Mouse (Mus musculus): Measurements from ENCODE around the gene Lrrc36.

GRCm38 (mm10) chr8:105419800-105420199, 6.4 kb downstream of the Lrrc36 start:
- TF ChIP-seq CHD2 (IDR thresholded peaks at IDR 0.05; ENCODE audit: low read depth, low read length) (no peak), ZC3H11A (IDR thresholded peaks at IDR 0.05; ENCODE audit: borderline replicate concordance, low read depth, low read length) (no peak), MAFK (IDR thresholded peaks at IDR 0.05; ENCODE audit: insufficient read depth, low read depth, low read length) (no peak), ZNF384 (IDR thresholded peaks at IDR 0.05; ENCODE audit: low read depth, low read length) (no peak), HCFC1 (IDR thresholded peaks at IDR 0.05; ENCODE audit: borderline replicate concordance, insufficient read depth, low read length) (no peak)

Data from ES-E14 (cell line).